Mouse (Mus musculus) myocyte (in vitro differentiated cells): ENCODE data around the gene Gpc5. TPM values are rescaled to one million over a fixed set of nuclear protein-coding genes. Genes with fewer than 3 reads are reported as not detected.

Experiments used
- H3K27me3 ChIP-seq: one replicate; pipeline ENCODE4 v1.6.1; 2011; ENCODE audit not compliant: control insufficient read depth, insufficient read depth, insufficient read length
- H3K36me3 ChIP-seq: one replicate; pipeline ENCODE4 v1.6.1; 2011; ENCODE audit not compliant: control insufficient read depth, insufficient read depth
- H3K4me2 ChIP-seq: one replicate; pipeline ENCODE4 v1.6.1; 2011; ENCODE audit warnings: low read depth, control low read depth
- H3K4me3 ChIP-seq: one replicate; pipeline ENCODE4 v1.5.1; 2011; ENCODE audit warnings: mild to moderate bottlenecking, control low read depth, moderate library complexity
- H3K79me2 ChIP-seq: one replicate; pipeline ENCODE4 v1.6.1; 2011; ENCODE audit not compliant: control insufficient read depth, insufficient read depth
- H3ac ChIP-seq: one replicate; pipeline ENCODE4 v1.6.1; 2011; ENCODE audit not compliant: control insufficient read depth, insufficient read length
- CEBPB ChIP-seq: IDR thresholded peaks from 2 replicates; pipeline ENCODE4 v1.6.1; 2011; ENCODE audit warnings: mild to moderate bottlenecking, moderate library complexity; ENCODE audit not compliant: poor library complexity, insufficient read depth, severe bottlenecking
- E2F4 ChIP-seq: IDR thresholded peaks from one replicate; pipeline ENCODE4 v1.6.1; 2011; ENCODE audit warnings: mild to moderate bottlenecking, control low read depth, moderate library complexity; ENCODE audit not compliant: insufficient read depth
- MAX ChIP-seq: IDR thresholded peaks from one replicate; pipeline ENCODE4 v1.6.1; 2011; ENCODE audit warnings: low read depth, mild to moderate bottlenecking, control low read depth
- MYOD1 ChIP-seq, 3 experiments: IDR thresholded peaks; one replicate each; pipeline ENCODE4 v1.6.1; 2011; ENCODE audit warnings: control low read depth in 2 of 3, low read depth in 2 of 3, mild to moderate bottlenecking in 2 of 3, moderate library complexity in 1 of 3; ENCODE audit not compliant: insufficient read length in 2 of 3, control insufficient read depth in 1 of 3
- MYOG ChIP-seq, 3 experiments: IDR thresholded peaks; one replicate each; pipeline ENCODE4 v1.6.1; 2011; ENCODE audit warnings: control low read depth in 2 of 3, low read depth in 2 of 3, mild to moderate bottlenecking in 2 of 3; ENCODE audit not compliant: insufficient read length in 2 of 3, control insufficient read depth in 1 of 3, insufficient read depth in 1 of 3
- POLR2A ChIP-seq: IDR thresholded peaks from one replicate; pipeline ENCODE4 v1.6.1; 2011; ENCODE audit warnings: low read depth, mild to moderate bottlenecking, control low read depth, moderate library complexity; ENCODE audit not compliant: insufficient read length
- POLR2AphosphoS2 ChIP-seq: IDR thresholded peaks from one replicate; pipeline ENCODE4 v1.6.1; 2011; ENCODE audit warnings: low read depth, control low read depth; ENCODE audit not compliant: insufficient read length
- REST ChIP-seq: IDR thresholded peaks from one replicate; pipeline ENCODE4 v1.6.1; 2011; ENCODE audit warnings: mild to moderate bottlenecking, control low read depth, moderate library complexity; ENCODE audit not compliant: insufficient read depth, insufficient read length
- SRF ChIP-seq: IDR thresholded peaks from one replicate; pipeline ENCODE4 v1.6.1; 2011; ENCODE audit warnings: low read depth; ENCODE audit not compliant: control insufficient read depth, insufficient read length
- TCF12 ChIP-seq: IDR thresholded peaks from one replicate; pipeline ENCODE4 v1.6.1; 2011; ENCODE audit warnings: mild to moderate bottlenecking, control low read depth; ENCODE audit not compliant: poor library complexity, insufficient read depth, severe bottlenecking
- TCF3 ChIP-seq: IDR thresholded peaks from one replicate; pipeline ENCODE4 v1.6.1; 2011; ENCODE audit warnings: low read depth, control low read depth; ENCODE audit not compliant: insufficient read length
- USF1 ChIP-seq: IDR thresholded peaks from one replicate; pipeline ENCODE4 v1.6.1; 2011; ENCODE audit warnings: low read depth, mild to moderate bottlenecking, control low read depth, moderate library complexity
- polyA plus RNA-seq: library from polyadenylated mRNA; unstranded; fragments of >200 nt; fragmentation: generic; extraction: Trizol; gene quantifications from one replicate; pipeline ENCODE4 v1.2.1, GENCODE M21; 2012; ENCODE audit warnings: missing spikeins

The Gpc5 gene
- polyA plus RNA-seq, 1 experiment, result not detected

DNA sequence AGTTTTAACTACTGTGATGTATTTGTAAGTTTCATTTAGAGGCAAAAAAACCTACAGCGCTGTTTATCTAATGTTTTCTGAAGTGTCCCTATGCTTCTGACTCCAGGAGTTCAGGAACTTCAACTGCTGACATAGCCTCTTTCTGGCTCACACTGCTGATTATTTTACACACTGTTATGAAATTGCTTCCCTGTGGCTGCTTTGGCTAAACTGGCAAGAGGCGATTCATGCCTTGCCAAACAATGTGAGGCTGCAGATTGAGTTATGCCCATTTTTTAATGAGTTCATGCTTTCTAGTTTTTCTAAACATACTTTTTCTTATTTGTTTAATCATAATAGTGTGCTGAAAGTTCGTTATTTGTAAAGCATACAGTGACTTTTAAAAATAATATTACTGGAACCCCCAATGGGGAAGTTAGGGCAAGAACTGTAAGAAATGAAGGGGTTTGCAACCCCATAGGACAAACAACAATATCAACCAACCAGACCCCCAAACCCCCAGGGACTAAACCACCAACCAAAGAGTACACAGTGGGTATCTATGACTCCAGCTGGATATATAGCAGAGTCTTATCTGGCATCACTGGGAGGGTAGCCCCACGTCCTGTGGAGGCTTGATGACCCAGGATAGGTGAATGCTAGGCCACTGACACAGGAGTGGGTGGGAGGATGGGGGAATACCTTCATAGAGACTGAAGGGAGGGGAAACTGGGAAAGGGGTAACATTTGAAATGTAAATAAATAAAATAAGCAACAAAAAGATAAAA, 454.7 kb downstream of the Gpc5 start:
- no peaks in the 10 kb centered on the region for H3K36me3 ChIP-seq
- H3K27me3 ChIP-seq, result no peaks in the 10 kb centered on the region
- no peak overlapping the region for H3ac ChIP-seq
- TF ChIP-seq MYOG (IDR thresholded peaks at IDR 0.05; ENCODE audit: control insufficient read depth in 1 of 3, insufficient read depth in 1 of 3, insufficient read length in 2 of 3, low read depth in 2 of 3) (no peak), POLR2A (no peak), TCF3 (no peak), REST (no peak), MAX (no peak), E2F4 (no peak), SRF (no peak), POLR2AphosphoS2 (no peak)
- no peaks in the 10 kb centered on the region for H3K79me2 ChIP-seq
- H3K4me3 ChIP-seq, result no peak overlapping the region
- H3K4me2 ChIP-seq, result no peak overlapping the region

DNA sequence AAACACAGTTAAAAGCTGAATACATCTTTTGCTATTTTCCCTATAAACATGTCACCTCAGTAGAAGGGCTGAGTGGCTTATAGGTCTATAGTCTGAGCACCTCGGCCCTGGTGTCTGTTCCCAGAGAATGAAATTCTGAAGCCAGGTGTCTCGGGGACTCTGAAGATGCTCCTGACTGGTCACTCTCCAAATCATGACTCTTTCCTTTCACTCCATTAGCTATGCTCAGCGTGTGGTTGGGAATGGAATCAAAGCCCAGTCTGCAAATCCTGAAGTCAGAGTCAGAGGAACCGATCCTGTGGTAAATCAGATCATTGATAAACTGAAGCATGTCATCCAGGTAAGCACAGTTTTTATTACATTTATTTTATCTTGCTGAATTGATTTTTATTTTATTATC, 460.0 kb downstream of the Gpc5 start:
- no peaks in the 10 kb centered on the region for H3K79me2 ChIP-seq
- H3K4me3 ChIP-seq, result no peak overlapping the region
- H3K36me3 ChIP-seq, result no peaks in the 10 kb centered on the region
- H3K27me3 ChIP-seq, result no peaks in the 10 kb centered on the region
- no peak overlapping the region for H3ac ChIP-seq
- no peak for TF ChIP-seq REST
- TF ChIP-seq SRF, result no peak
- no peak for TF ChIP-seq MAX
- no peak for TF ChIP-seq TCF3
- TF ChIP-seq POLR2AphosphoS2, result no peak
- TF ChIP-seq USF1, result no peak
- no peak for TF ChIP-seq CEBPB
- no peak for TF ChIP-seq E2F4
- no peak overlapping the region for H3K4me2 ChIP-seq

DNA sequence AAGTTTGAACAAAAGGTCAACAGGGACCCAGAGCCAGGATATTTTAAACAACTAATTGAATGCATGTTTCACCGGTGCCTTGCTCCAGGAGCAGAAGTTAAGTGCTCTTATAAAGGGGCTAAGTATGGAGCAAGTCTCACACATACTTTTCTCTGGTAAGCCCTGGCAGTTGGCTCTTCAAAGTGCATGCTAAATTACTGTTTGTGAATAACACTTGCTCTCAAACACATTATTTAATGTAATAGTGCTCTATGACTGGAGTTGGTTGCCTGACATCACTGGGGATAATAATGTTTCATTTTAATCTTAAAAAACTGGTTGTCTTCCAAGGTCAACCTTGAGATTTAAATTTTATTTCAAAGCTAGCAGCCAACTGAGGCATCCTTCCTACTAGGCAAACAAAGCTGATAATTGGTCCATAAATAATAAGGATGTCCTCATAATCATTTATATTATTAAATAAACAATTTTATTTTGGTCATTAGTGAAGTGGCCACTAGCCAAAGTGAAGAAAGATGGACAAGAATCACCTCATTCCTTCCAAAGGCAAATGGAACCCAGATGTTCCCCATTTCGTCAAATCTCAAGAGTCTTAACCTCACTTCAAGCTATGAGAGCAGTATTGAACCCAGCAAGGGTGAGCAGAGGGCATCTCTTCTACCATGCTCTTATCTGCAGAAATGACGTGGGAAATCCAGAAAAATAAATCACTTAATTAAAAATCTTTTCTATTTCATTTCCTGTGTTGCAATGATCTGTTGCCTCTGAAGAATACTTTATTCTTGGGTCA, 488.6 kb downstream of the Gpc5 start:
- H3K4me2 ChIP-seq, result no peak overlapping the region
- H3ac ChIP-seq, result no peak overlapping the region
- no peaks in the 10 kb centered on the region for H3K36me3 ChIP-seq
- TF ChIP-seq MAX (no peak), REST (no peak), E2F4 (no peak), SRF (no peak), POLR2A (no peak), USF1 (no peak), MYOD1 (IDR thresholded peaks at IDR 0.05; ENCODE audit: control insufficient read depth in 1 of 3, insufficient read length in 2 of 3, low read depth in 2 of 3) (no peak), TCF3 (no peak), POLR2AphosphoS2 (no peak), TCF12 (no peak), CEBPB (no peak)
- H3K79me2 ChIP-seq, result no peaks in the 10 kb centered on the region
- H3K27me3 ChIP-seq, result no peaks in the 10 kb centered on the region
- no peak overlapping the region for H3K4me3 ChIP-seq

DNA sequence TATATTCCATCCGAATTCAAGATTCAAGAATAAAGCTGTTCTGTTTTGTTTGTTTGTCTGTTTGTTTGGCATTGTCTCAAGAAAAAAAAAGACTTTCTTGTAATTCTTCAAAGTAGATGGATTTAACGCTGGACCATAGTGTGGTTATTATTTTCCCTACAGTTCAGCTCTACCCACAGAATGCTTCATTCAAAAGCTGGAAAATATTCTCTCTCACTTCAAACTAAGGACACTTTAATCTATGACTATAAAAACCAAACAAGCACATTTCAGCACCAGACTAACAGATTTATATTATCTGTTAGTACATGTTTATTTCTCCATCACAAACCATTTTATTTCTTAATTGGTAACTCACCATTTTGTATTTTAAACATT, 489.2 kb downstream of the Gpc5 start:
- H3K4me2 ChIP-seq, result no peak overlapping the region
- no peak overlapping the region for H3ac ChIP-seq
- no peak overlapping the region for H3K4me3 ChIP-seq
- no peaks in the 10 kb centered on the region for H3K36me3 ChIP-seq
- H3K27me3 ChIP-seq, result no peaks in the 10 kb centered on the region
- no peaks in the 10 kb centered on the region for H3K79me2 ChIP-seq
- TF ChIP-seq MYOD1 (IDR thresholded peaks at IDR 0.05; ENCODE audit: control insufficient read depth in 1 of 3, insufficient read length in 2 of 3, low read depth in 2 of 3) (no peak), MYOG (IDR thresholded peaks at IDR 0.05; ENCODE audit: control insufficient read depth in 1 of 3, insufficient read depth in 1 of 3, insufficient read length in 2 of 3, low read depth in 2 of 3) (no peak), SRF (no peak), E2F4 (no peak), TCF12 (no peak), CEBPB (no peak), POLR2A (no peak), TCF3 (no peak), USF1 (no peak), REST (no peak), MAX (no peak), POLR2AphosphoS2 (no peak)
